Mouse (Mus musculus) heart, adult 2 months (tissue): ENCODE data around the gene Lrg1.

Experiments
- CTCF ChIP-seq: fragments of 200-600 bp; IDR thresholded peaks from 2 replicates; pipeline ENCODE4 v1.8.1; 2022; ENCODE audit warnings: antibody characterized with exemption, mild to moderate bottlenecking, moderate library complexity
- EP300 ChIP-seq: fragments of 200-500 bp; IDR thresholded peaks from 2 replicates; pipeline ENCODE4 v1.6.1; 2011; ENCODE audit warnings: low read depth, low read length, control low read depth; ENCODE audit not compliant: insufficient read depth
- POLR2A ChIP-seq: fragments of 200-500 bp; IDR thresholded peaks from 2 replicates; pipeline ENCODE4 v1.6.1; 2011; ENCODE audit warnings: mild to moderate bottlenecking, low read depth, low read length, control low read depth; ENCODE audit not compliant: insufficient read depth

- TF ChIP-seq CTCF (no peak), POLR2A (0 out of 2 replicates have a peak, but pooled peaks have one; percentile 17), EP300 (no peak)
These were observed 2.4 kb downstream of the Lrg1 start for GRCm38 (mm10) chr17:56119431-56119830.
